Mouse (Mus musculus) testis, adult 2 months (tissue): ENCODE measurements around the gene Gm5725.
"Not testable (repeated sequence)": the region's sequence is repeated elsewhere in the genome, so short reads cannot be mapped to it uniquely, and the experiment has no call there.

ENCODE experiments used
- CTCF ChIP-seq: fragments of 200-500 bp; IDR thresholded peaks from 2 replicates; pipeline ENCODE4 v1.5.1; 2012; ENCODE audit warnings: low read depth, mild to moderate bottlenecking, inconsistent platforms, low read length, moderate library complexity; ENCODE audit not compliant: control insufficient read depth, insufficient read depth, insufficient replicate concordance
- POLR2A ChIP-seq: fragments of 200-500 bp; IDR thresholded peaks from 2 replicates; pipeline ENCODE4 v1.6.1; 2012; ENCODE audit warnings: low read depth, mild to moderate bottlenecking, inconsistent platforms, low read length, moderate library complexity; ENCODE audit not compliant: control insufficient read depth

GRCm38 (mm10) chr7:21796628-21797027 is 47.4 kb downstream of the Gm5725 start, which contains the start of gene Gm4177:
- not testable (repeated sequence) for TF ChIP-seq CTCF, POLR2A
